Mouse (Mus musculus): ENCODE data around the gene Mycbpap. TPM values are rescaled to one million over a fixed set of nuclear protein-coding genes. Genes with fewer than 3 reads are reported as not detected.

The Mycbpap gene
- polyA plus RNA-seq, 1 experiment from 2014 or later, result 2.6 TPM

DNA sequence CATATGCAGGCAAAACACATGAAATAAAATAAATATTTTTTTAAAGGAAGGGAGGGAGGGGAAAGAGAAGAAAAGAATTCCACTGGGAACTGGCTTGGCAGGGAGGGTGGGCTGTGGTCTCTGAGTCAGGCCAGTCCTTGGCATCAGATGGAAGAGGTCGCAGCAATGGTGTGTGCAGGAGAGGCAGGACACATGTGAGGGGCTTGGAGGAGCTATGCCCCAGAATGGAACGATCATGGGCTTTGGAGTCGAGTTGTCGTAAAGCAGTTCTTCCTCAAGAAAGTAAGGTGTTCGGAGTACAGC is 28.9 kb upstream of the Mycbpap start:
- Histone ChIP-seq H3K27me3 (ENCODE audit: control insufficient read depth, insufficient read depth, low read length) (no peaks in the 10 kb centered on the region), H3K27ac (ENCODE audit: low read depth, low read length) (no peak overlapping the region), H3K9ac (ENCODE audit: low read depth, low read length) (no peak overlapping the region), H3K4me3 (ENCODE audit: low read length) (no peak overlapping the region), H3K36me3 (ENCODE audit: control insufficient read depth, insufficient read depth, low read length) (no peaks in the 10 kb centered on the region), H3K4me1 (ENCODE audit: control insufficient read depth, insufficient read depth, low read length) (peaks cover 6% of the 10 kb centered on the region; the same call in 1 of the 2 replicates), H3K9me3 (ENCODE audit: control insufficient read depth, low read length) (no peaks in the 10 kb centered on the region), H3K4me2 (replicated peaks; ENCODE audit: low read depth, low read length) (no peak overlapping the region)
- ATAC-seq (ENCODE audit: low FRiP score, low TSS enrichment), result no peak
- 77% methylated on average over 5 of the region's 5 CpGs for WGBS

DNA sequence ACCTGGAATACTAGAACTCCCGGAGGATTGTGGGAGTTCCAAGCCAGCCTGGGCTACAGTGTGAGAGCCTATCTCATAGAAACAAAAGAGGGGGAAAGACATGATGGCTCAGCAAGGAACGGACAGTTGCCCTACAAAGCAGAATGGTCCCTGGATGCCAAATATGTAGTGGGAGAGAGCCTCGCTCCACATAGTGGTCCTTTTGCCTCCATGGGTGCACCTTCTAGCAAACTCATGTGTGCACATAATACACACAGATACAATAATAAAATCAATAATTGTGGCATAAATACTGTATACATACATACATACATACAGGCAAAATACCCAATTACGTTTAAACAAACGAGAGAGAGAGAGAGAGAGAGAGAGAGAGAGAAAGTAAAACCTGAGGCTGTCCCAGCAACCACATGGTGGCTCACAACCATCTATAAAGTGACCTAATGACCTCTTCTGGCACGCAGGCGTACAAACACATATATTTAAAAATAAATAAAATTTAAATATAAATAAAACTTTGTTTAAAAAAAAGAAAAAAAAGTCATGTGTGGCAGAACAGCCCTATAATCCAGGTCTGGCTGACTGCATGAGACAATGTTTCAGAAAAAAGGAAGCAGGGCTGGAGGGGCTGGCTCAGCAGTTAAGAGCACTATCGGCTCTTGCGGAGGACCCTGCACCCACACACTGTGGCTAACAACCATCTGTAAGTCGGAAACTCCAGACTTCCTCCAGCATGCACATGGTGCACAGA is 28.3 kb upstream of the Mycbpap start:
- peaks cover 6% of the 10 kb centered on the region; the same call in 1 of the 2 replicates for H3K4me1 ChIP-seq (ENCODE audit: control insufficient read depth, insufficient read depth, low read length)
- 0 out of 2 replicates have a peak, but pooled peaks have one; percentile 15 for ATAC-seq (ENCODE audit: low FRiP score, low TSS enrichment)
- no peaks in the 10 kb centered on the region for H3K27me3 ChIP-seq (ENCODE audit: control insufficient read depth, insufficient read depth, low read length)
- H3K4me3 ChIP-seq (ENCODE audit: low read length), result no peak overlapping the region
- WGBS, result 65% methylated on average over 10 of the region's 10 CpGs
- no peaks in the 10 kb centered on the region for H3K9me3 ChIP-seq (ENCODE audit: control insufficient read depth, low read length)
- H3K27ac ChIP-seq (ENCODE audit: low read depth, low read length), result no peak overlapping the region
- no peak overlapping the region for H3K9ac ChIP-seq (ENCODE audit: low read depth, low read length)
- H3K36me3 ChIP-seq (ENCODE audit: control insufficient read depth, insufficient read depth, low read length), result no peaks in the 10 kb centered on the region
- no peak overlapping the region; the same call in 1 of the 2 replicates for H3K4me2 ChIP-seq (replicated peaks; ENCODE audit: low read depth, low read length)

DNA sequence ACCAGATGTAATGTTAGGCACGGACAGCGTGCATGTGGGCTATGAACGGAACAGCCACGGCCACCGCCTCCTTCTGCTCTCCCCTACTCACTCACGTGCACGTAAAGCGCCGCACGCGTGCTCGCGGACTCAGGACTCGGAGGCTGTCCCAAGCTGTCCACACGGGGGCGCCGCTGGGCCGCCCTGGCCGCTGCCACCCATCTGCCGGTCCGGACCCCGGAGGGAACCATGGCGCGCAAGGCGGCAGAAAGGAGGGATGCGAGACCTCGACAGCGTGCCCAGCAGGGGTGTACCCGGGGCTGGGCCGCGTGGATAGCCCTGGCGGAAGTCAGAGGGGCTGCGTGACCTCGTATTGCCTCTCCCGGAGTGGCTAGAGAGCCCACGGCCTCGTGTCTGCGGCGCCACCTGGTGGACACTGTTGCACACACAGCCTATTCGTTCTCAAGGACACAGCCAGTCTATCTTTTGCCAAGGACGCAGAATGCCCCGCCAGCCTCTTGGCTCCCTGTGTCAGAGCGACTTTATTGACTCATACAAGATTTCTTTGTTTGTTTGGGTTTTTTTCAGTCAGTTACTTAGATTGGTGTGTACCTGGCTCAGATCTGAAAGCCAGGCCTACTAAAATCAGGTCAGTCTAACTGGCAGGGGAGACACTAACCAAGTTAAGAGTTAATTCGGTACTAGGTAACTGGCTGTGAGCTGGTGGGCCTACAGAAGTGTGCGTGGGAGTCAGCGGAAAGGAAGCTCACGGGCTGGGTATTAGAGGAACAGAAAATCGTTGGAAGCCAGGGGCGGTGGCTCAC is 27.5 kb upstream of the Mycbpap start, which contains the start of gene Rsad1:
Gene Rsad1, minus strand, starts transcription at position 368 of the 803 bp plus-strand sequence.
- no peaks in the 10 kb centered on the region for H3K9me3 ChIP-seq (ENCODE audit: control insufficient read depth, low read length)
- peak within 1 kb of the TSS; percentile 94 for H3K4me2 ChIP-seq (replicated peaks; ENCODE audit: low read depth, low read length)
- peak within 1 kb of the TSS; percentile 72 for H3K9ac ChIP-seq (ENCODE audit: low read depth, low read length)
- peak within 1 kb of the TSS; percentile 61 for H3K4me3 ChIP-seq (ENCODE audit: low read length)
- H3K4me1 ChIP-seq (ENCODE audit: control insufficient read depth, insufficient read depth, low read length), result peaks cover 8% of the 10 kb centered on the region; the same call in 1 of the 2 replicates
- peak; percentile 88 for ATAC-seq (ENCODE audit: low FRiP score, low TSS enrichment)
- H3K27ac ChIP-seq (ENCODE audit: low read depth, low read length), result peak within 1 kb of the TSS; percentile 77
- WGBS, result 3% methylated on average over 49 of the region's 49 CpGs
- H3K36me3 ChIP-seq (ENCODE audit: control insufficient read depth, insufficient read depth, low read length), result no peaks in the 10 kb centered on the region
- no peaks in the 10 kb centered on the region for H3K27me3 ChIP-seq (ENCODE audit: control insufficient read depth, insufficient read depth, low read length)

DNA sequence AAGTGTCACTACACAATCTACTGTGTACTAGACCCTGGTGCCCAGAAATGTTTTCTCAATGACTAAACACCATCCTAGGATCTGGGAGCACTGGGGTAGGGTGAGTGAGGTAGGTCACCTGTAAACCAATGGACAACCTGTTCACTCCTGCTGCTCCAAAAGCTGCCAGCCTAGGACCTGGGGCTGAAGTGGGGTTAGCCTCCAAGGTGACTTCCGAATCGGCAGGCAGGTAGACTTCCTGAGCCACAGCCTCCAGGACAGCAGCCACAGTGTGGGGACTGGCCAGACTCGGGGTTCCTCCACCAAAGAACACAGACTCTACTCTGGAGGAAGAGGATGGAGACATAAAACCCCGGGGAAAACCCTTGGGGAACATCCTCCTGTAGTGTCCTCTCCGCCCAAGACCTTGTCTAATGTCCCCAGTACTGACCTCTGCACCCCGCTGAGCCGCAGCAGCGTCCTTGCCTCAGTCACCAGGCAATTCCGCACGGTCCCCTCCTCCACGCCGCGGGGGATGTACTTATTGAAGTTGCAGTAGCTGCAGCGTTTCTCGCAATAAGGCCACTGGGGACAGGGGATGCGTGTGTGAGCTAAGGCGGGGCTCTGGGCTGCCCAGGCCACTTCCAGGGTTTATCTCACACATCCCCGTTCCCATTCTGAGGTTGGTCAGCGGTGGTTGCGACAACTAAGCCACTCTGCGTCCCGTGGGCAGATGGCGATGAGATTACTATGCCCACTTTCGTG is 26.7 kb upstream of the Mycbpap start:
- Histone ChIP-seq H3K4me2 (replicated peaks; ENCODE audit: low read depth, low read length) (peak overlapping the region; percentile 94), H3K4me3 (ENCODE audit: low read length) (peak overlapping the region; percentile 61), H3K27me3 (ENCODE audit: control insufficient read depth, insufficient read depth, low read length) (no peaks in the 10 kb centered on the region), H3K27ac (ENCODE audit: low read depth, low read length) (no peak overlapping the region), H3K4me1 (ENCODE audit: control insufficient read depth, insufficient read depth, low read length) (peaks cover 8% of the 10 kb centered on the region; the same call in 1 of the 2 replicates), H3K36me3 (ENCODE audit: control insufficient read depth, insufficient read depth, low read length) (no peaks in the 10 kb centered on the region), H3K9ac (ENCODE audit: low read depth, low read length) (peak overlapping the region; percentile 72), H3K9me3 (ENCODE audit: control insufficient read depth, low read length) (no peaks in the 10 kb centered on the region)
- 9% methylated on average over 24 of the region's 24 CpGs for WGBS
- ATAC-seq (ENCODE audit: low FRiP score, low TSS enrichment), result peak; percentile 10; the same call in 1 of the 2 replicates

DNA sequence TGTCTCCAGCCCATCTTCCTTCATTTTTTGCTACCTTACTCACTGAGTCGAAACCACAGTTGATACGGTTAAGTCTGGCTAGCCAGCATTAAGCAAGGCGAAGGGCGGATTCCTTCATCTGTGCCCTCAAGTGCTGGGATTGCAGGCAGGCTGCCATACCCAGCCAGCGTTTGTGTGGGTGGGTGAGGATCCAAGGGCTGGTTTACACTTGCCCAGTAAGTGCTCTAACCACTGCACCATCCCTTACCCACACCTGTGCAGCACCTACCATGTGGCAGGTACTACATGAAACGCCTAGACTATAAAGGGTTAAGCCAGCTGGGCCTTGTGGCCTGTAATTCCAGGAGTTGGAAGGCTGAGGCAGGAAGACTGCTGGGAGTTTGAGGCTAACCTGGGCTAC is 25.7 kb upstream of the Mycbpap start:
- no peak for ATAC-seq (ENCODE audit: low FRiP score, low TSS enrichment)
- Histone ChIP-seq H3K4me1 (ENCODE audit: control insufficient read depth, insufficient read depth, low read length) (peaks cover 8% of the 10 kb centered on the region; the same call in 1 of the 2 replicates), H3K9me3 (ENCODE audit: control insufficient read depth, low read length) (no peaks in the 10 kb centered on the region), H3K36me3 (ENCODE audit: control insufficient read depth, insufficient read depth, low read length) (0 out of 2 replicates have a peak, but pooled peaks cover 2% of the 10 kb centered on the region), H3K4me2 (replicated peaks; ENCODE audit: low read depth, low read length) (no peak overlapping the region), H3K27me3 (ENCODE audit: control insufficient read depth, insufficient read depth, low read length) (no peaks in the 10 kb centered on the region), H3K27ac (ENCODE audit: low read depth, low read length) (no peak overlapping the region), H3K4me3 (ENCODE audit: low read length) (no peak overlapping the region), H3K9ac (ENCODE audit: low read depth, low read length) (no peak overlapping the region)
- 95% methylated on average over 6 of the region's 6 CpGs for WGBS

DNA sequence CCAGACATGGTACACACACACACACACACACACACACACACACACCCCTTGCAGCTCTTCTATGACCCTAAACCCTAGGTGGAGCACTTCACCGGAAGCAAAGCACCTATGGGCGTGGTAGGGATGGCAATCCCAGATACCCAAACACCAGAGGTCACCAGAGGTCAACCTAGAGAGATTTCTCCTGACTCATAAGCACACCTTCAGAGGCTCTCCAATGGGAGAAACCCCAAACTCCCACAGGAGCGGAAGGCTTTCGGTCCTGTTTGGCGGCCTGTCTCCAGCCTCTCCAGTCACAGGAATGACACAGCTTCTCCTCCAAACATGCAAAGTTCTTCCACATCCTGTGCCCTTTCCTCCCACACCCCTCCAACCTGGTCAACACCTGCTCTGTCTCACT is 24.8 kb upstream of the Mycbpap start:
- H3K27ac ChIP-seq (ENCODE audit: low read depth, low read length), result no peak overlapping the region
- WGBS, result 91% methylated on average over 5 of the region's 5 CpGs
- H3K4me2 ChIP-seq (replicated peaks; ENCODE audit: low read depth, low read length), result no peak overlapping the region
- ATAC-seq (ENCODE audit: low FRiP score, low TSS enrichment), result no peak
- no peak overlapping the region for H3K9ac ChIP-seq (ENCODE audit: low read depth, low read length)
- H3K36me3 ChIP-seq (ENCODE audit: control insufficient read depth, insufficient read depth, low read length), result 0 out of 2 replicates have a peak, but pooled peaks cover 5% of the 10 kb centered on the region
- H3K4me1 ChIP-seq (ENCODE audit: control insufficient read depth, insufficient read depth, low read length), result peaks cover 8% of the 10 kb centered on the region; the same call in 1 of the 2 replicates
- H3K9me3 ChIP-seq (ENCODE audit: control insufficient read depth, low read length), result no peaks in the 10 kb centered on the region
- H3K4me3 ChIP-seq (ENCODE audit: low read length), result no peak overlapping the region
- H3K27me3 ChIP-seq (ENCODE audit: control insufficient read depth, insufficient read depth, low read length), result no peaks in the 10 kb centered on the region

DNA sequence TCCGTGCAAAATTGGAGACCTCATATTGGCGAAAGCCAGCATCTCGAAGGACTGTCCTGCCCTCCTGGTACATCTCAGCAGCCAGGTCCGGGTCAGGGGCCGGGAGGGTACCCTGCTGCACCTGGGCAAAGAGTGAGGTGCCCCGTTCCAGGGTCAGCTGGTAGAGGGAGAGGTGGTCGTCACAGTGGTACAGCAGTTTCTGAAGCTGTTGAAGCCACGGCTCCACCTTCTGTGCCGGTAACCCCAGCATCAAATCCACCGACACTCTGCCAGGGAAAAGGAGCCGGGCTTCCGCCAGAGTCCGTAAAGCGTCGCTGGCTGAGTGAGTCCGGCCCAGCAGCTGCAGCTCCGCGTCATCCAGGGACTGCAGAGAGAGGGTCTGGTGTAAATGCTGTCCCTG is 22.9 kb upstream of the Mycbpap start:
- 55% methylated on average over 18 of the region's 18 CpGs for WGBS
- Histone ChIP-seq H3K4me3 (ENCODE audit: low read length) (no peak overlapping the region), H3K9me3 (ENCODE audit: control insufficient read depth, low read length) (no peaks in the 10 kb centered on the region), H3K4me2 (replicated peaks; ENCODE audit: low read depth, low read length) (peak overlapping the region; percentile 21), H3K27ac (ENCODE audit: low read depth, low read length) (no peak overlapping the region), H3K4me1 (ENCODE audit: control insufficient read depth, insufficient read depth, low read length) (peaks cover 6% of the 10 kb centered on the region; the same call in 1 of the 2 replicates), H3K27me3 (ENCODE audit: control insufficient read depth, insufficient read depth, low read length) (no peaks in the 10 kb centered on the region), H3K9ac (ENCODE audit: low read depth, low read length) (no peak overlapping the region), H3K36me3 (ENCODE audit: control insufficient read depth, insufficient read depth, low read length) (0 out of 2 replicates have a peak, but pooled peaks cover 5% of the 10 kb centered on the region)
- no peak for ATAC-seq (ENCODE audit: low FRiP score, low TSS enrichment)

DNA sequence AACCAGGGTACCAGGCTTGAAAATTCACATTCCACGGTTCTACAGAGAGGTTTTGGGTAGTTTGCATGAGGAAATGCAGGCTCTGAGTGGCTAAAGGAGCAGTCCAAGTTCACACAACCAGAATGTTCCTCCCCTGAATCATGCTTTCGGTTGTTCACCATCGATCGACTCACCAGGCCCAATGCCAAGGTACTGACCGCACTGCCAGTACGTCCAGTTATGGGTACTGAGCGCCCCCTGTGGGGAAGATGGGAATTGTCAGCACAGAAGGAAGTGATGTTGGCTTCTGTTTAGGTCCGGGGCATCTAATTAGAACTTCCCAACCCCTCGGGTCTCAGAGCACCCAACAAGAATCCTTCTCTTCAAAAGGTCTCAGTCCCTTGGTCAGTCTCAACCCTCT is 22.4 kb upstream of the Mycbpap start:
- WGBS, result 31% methylated on average over 9 of the region's 9 CpGs
- no peaks in the 10 kb centered on the region for H3K27me3 ChIP-seq (ENCODE audit: control insufficient read depth, insufficient read depth, low read length)
- no peak overlapping the region for H3K4me3 ChIP-seq (ENCODE audit: low read length)
- no peaks in the 10 kb centered on the region for H3K9me3 ChIP-seq (ENCODE audit: control insufficient read depth, low read length)
- H3K4me1 ChIP-seq (ENCODE audit: control insufficient read depth, insufficient read depth, low read length), result peaks cover 2% of the 10 kb centered on the region; the same call in 1 of the 2 replicates
- ATAC-seq (ENCODE audit: low FRiP score, low TSS enrichment), result peak; percentile 26; the same call in 1 of the 2 replicates
- no peak overlapping the region for H3K27ac ChIP-seq (ENCODE audit: low read depth, low read length)
- H3K4me2 ChIP-seq (replicated peaks; ENCODE audit: low read depth, low read length), result peak overlapping the region; percentile 21
- H3K36me3 ChIP-seq (ENCODE audit: control insufficient read depth, insufficient read depth, low read length), result 0 out of 2 replicates have a peak, but pooled peaks cover 5% of the 10 kb centered on the region
- no peak overlapping the region for H3K9ac ChIP-seq (ENCODE audit: low read depth, low read length)

Measured in kidney, embryonic 14.5 days (tissue).